Mouse (Mus musculus) forebrain, embryonic 11.5 days (tissue): ENCODE data around the gene Ywhah. TPM values are rescaled to one million over a fixed set of nuclear protein-coding genes. Genes with fewer than 3 reads are reported as not detected.

Experiments
- ATAC-seq: fragments of 200-750 bp; cut with Nextera tagmentation; replicated peaks from 2 replicates; pipeline ENCODE4 v1.8.0; 2017; ENCODE audit warnings: moderate TSS enrichment; ENCODE audit not compliant: low FRiP score
- DNase-seq: peaks from one replicate; pipeline ENCODE4 v3.0.0-alpha.2; 2017; ENCODE audit warnings: low spot score
- H3K27ac ChIP-seq: fragments of 300-500 bp; sonication (generic); 2 replicates; pipeline ENCODE4 v1.5.1; 2014; ENCODE audit warnings: low read depth, low read length
- H3K27me3 ChIP-seq: fragments of 300-500 bp; sonication (generic); 2 replicates; pipeline ENCODE4 v1.6.1; 2014; ENCODE audit warnings: mild to moderate bottlenecking, low read length, mixed read lengths; ENCODE audit not compliant: control insufficient read depth, insufficient read depth
- H3K36me3 ChIP-seq: fragments of 300-500 bp; sonication (generic); 2 replicates; pipeline ENCODE4 v1.6.1; 2014; ENCODE audit warnings: mild to moderate bottlenecking, low read length, moderate library complexity, mixed read lengths; ENCODE audit not compliant: control insufficient read depth, insufficient read depth
- H3K4me1 ChIP-seq: fragments of 300-500 bp; sonication (generic); replicated peaks from 2 replicates; pipeline ENCODE4 v1.6.1; 2014; ENCODE audit warnings: low read length, mixed read lengths; ENCODE audit not compliant: control insufficient read depth, insufficient read depth
- H3K4me2 ChIP-seq: fragments of 300-500 bp; sonication (generic); 2 replicates; pipeline ENCODE4 v1.6.1; 2014; ENCODE audit warnings: low read depth, mild to moderate bottlenecking, low read length, moderate library complexity, mixed read lengths; ENCODE audit not compliant: severe bottlenecking
- H3K4me3 ChIP-seq: fragments of 300-500 bp; sonication (generic); 2 replicates; pipeline ENCODE4 v1.5.1; 2014; ENCODE audit warnings: low read depth, low read length
- H3K9ac ChIP-seq: fragments of 300-500 bp; sonication (generic); 2 replicates; pipeline ENCODE4 v1.6.1; 2014; ENCODE audit warnings: low read length
- H3K9me3 ChIP-seq: fragments of 300-500 bp; sonication (generic); 2 replicates; pipeline ENCODE4 v1.6.1; 2016; ENCODE audit warnings: low read length, mixed read lengths; ENCODE audit not compliant: control insufficient read depth
- WGBS: fragments of 180-500 bp; shearing (Covaris S2); extraction: QIAGEN DNeasy Blood & Tissue Kit; methylation state at CpG from one replicate; pipeline ENCODE4 v1.1.7; 2014; 5-methylcytosine and 5-hydroxymethylcytosine counted together
- polyA plus RNA-seq: library from polyadenylated mRNA; unstranded; fragments of >200 nt; fragmentation: Nextera tagmentation; extraction: Ambion mirVana; gene quantifications from 2 replicates; pipeline ENCODE4 v1.2.1, GENCODE M21; 2014

Ywhah gene
- polyA plus RNA-seq, 1 experiment from 2014 or later: 436 TPM

DNA sequence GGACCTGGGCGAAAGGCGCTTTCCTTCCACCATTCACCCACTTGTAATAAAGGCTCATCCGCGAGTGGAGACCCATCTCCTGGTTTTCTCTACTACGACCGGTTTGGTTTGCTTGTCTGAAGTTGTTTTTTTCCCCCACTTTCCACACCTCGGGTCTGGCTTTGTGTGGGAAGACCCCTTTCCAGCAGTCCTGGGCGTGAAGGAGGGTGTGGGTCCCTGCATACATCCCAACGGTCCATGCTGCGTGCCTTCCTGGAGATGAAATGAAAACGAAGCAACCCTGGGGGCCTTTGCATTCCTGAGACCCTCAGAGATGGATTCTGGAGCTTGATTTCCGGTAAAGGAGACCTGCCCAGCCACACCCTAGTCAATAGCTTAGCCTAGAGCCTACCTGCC, 808 bp downstream of the Ywhah start:
- Histone ChIP-seq H3K36me3 (peaks cover 2% of the 10 kb centered on the region; the same call in 1 of the 2 replicates), H3K27me3 (no peaks in the 10 kb centered on the region), H3K27ac (peak overlapping the region; percentile 100), H3K4me3 (peak overlapping the region; percentile 82), H3K4me1 (peaks cover 6% of the 10 kb centered on the region; the same call in 1 of the 2 replicates), H3K9me3 (no peaks in the 10 kb centered on the region), H3K4me2 (peak overlapping the region; percentile 90), H3K9ac (peak overlapping the region; percentile 96)
- 0% methylated on average over 12 of the region's 12 CpGs for WGBS
- no peak for ATAC-seq
- no peak for DNase-seq

DNA sequence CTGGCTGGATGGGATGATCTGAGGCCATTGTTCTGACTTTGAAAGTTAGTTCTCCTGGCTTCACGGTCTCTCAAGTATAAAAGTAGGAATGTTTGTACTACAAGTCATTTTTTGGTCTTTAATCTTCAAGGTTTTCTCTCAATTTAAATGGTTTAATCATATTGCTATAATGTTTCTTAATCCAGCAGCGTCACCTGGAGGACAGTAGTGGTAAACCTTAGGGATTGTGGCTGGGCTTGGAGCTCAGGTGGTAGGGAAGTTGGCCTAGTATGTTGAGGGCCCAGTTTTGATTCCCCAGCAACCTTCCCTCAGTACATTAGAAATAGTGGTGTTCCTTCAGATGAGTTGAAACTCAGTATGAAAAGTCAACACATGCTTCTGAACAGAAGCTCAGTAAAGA, 3.0 kb downstream of the Ywhah start:
- no peak overlapping the region for H3K9ac ChIP-seq
- H3K4me2 ChIP-seq: no peak overlapping the region
- H3K27me3 ChIP-seq: no peaks in the 10 kb centered on the region
- DNase-seq (no peak), ATAC-seq (no peak)
- 90% methylated on average over 2 of the region's 2 CpGs for WGBS
- H3K4me3 ChIP-seq: no peak overlapping the region
- peaks cover 6% of the 10 kb centered on the region; the same call in 1 of the 2 replicates for H3K36me3 ChIP-seq
- H3K4me1 ChIP-seq: peaks cover 6% of the 10 kb centered on the region; the same call in 1 of the 2 replicates
- H3K9me3 ChIP-seq: no peaks in the 10 kb centered on the region
- no peak overlapping the region for H3K27ac ChIP-seq

- ATAC-seq (no peak), DNase-seq (no peak)
- no peak overlapping the region for H3K27ac ChIP-seq
- H3K27me3 ChIP-seq: no peaks in the 10 kb centered on the region
- H3K4me2 ChIP-seq: no peak overlapping the region
- peaks cover 4% of the 10 kb centered on the region; the same call in 1 of the 2 replicates for H3K4me1 ChIP-seq
- WGBS: 95% methylated on average over 4 of the region's 4 CpGs
- no peaks in the 10 kb centered on the region for H3K9me3 ChIP-seq
- peaks cover 6% of the 10 kb centered on the region; the same call in 1 of the 2 replicates for H3K36me3 ChIP-seq
- H3K9ac ChIP-seq: no peak overlapping the region
- H3K4me3 ChIP-seq: no peak overlapping the region
These were observed 4.7 kb downstream of the Ywhah start for GRCm38 (mm10) chr5:33023337-33023736.

GRCm38 (mm10) chr5:33024474-33024873, 5.9 kb downstream of the Ywhah start:
- no peak overlapping the region for H3K27ac ChIP-seq
- WGBS: 89% methylated on average over 5 of the region's 5 CpGs
- peaks cover 4% of the 10 kb centered on the region; the same call in 1 of the 2 replicates for H3K4me1 ChIP-seq
- H3K4me2 ChIP-seq: no peak overlapping the region
- H3K27me3 ChIP-seq: no peaks in the 10 kb centered on the region
- DNase-seq: no peak
- H3K4me3 ChIP-seq: no peak overlapping the region
- no peak for ATAC-seq
- H3K36me3 ChIP-seq: peaks cover 6% of the 10 kb centered on the region; the same call in 1 of the 2 replicates
- H3K9me3 ChIP-seq: no peaks in the 10 kb centered on the region
- H3K9ac ChIP-seq: no peak overlapping the region

- H3K36me3 ChIP-seq: peaks cover 4% of the 10 kb centered on the region; the same call in 1 of the 2 replicates
- no peak overlapping the region for H3K9ac ChIP-seq
- H3K4me2 ChIP-seq: no peak overlapping the region
- H3K27me3 ChIP-seq: no peaks in the 10 kb centered on the region
- no peak for ATAC-seq
- no peaks in the 10 kb centered on the region for H3K9me3 ChIP-seq
- H3K4me1 ChIP-seq: no peaks in the 10 kb centered on the region
- 81% methylated on average over 2 of the region's 2 CpGs for WGBS
- H3K27ac ChIP-seq: no peak overlapping the region
- H3K4me3 ChIP-seq: no peak overlapping the region
- DNase-seq: no peak
These were observed 10.0 kb downstream of the Ywhah start for GRCm38 (mm10) chr5:33028656-33029055.

DNA sequence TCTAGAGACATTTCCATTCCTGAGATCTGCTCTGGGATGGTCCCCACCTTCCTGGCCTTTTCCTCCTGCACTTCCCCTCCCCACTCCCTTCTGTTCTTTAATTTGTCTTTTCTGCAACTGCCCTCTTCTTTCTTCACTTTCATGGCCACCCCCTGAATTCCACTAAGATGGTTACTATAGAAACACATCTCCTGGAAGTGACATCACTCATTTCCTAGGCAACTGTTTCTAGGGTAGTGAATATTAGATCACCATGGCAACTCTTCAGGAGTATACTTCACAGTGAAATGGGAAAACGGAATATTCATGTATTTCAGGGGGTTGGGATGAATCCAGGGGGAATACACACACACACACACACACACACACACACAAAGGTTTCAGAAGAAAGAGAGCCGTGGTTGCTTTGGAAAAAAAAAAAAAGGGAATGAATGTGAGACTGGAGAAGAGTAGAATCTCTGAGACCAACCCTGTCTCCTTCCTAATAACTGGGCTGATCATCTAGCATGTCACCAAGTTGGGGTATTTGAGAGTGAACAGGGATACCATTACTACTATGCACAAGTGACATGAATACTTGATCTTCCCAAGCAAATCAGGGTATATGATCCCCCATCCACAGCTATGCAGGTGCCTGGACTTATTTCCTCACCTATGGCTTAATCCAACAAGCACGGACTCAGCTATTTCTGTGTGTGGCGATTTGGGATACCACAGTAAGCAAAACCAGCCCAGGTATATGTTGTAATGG, 12.0 kb downstream of the Ywhah start:
- Histone ChIP-seq H3K4me1 (no peaks in the 10 kb centered on the region), H3K4me2 (no peak overlapping the region), H3K4me3 (no peak overlapping the region), H3K9me3 (no peaks in the 10 kb centered on the region), H3K27me3 (no peaks in the 10 kb centered on the region), H3K36me3 (peaks cover 4% of the 10 kb centered on the region; the same call in 1 of the 2 replicates), H3K9ac (no peak overlapping the region), H3K27ac (no peak overlapping the region)
- 60% methylated on average over 4 of the region's 4 CpGs for WGBS
- ATAC-seq (peak; percentile 42), DNase-seq (no peak)

- no peak for ATAC-seq
- Histone ChIP-seq H3K27me3 (no peaks in the 10 kb centered on the region), H3K9ac (no peak overlapping the region), H3K4me2 (no peak overlapping the region), H3K4me3 (no peak overlapping the region), H3K4me1 (no peaks in the 10 kb centered on the region), H3K9me3 (no peaks in the 10 kb centered on the region), H3K27ac (no peak overlapping the region), H3K36me3 (no peaks in the 10 kb centered on the region; the same call in 1 of the 2 replicates)
- DNase-seq: no peak
- WGBS: 87% methylated on average over 10 of the region's 10 CpGs
These were observed 13.6 kb downstream of the Ywhah start for GRCm38 (mm10) chr5:33032036-33032773.

DNA sequence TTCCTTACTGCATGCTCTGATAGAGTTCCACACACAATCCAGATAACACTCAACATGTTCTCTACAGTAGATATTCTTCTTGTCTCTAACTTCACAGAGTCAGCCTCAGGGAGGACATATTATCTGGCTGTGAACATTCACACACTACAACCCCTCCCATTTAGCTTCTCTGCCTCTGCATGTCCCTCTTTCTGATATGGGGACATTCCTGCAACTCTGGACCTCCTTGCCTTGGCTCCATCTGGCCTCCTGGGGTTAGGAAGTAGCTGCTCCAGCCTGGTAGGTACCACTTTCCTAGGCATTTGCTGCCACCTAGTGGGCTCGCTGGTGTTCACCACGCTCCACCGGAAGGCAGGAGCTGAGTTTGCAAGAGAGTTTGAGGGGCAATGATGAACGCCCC, 14.5 kb downstream of the Ywhah start:
- H3K27ac ChIP-seq: no peak overlapping the region
- 2% methylated on average over 4 of the region's 4 CpGs for WGBS
- no peaks in the 10 kb centered on the region for H3K27me3 ChIP-seq
- H3K9ac ChIP-seq: no peak overlapping the region
- H3K4me2 ChIP-seq: no peak overlapping the region
- DNase-seq (peak; percentile 91), ATAC-seq (peak; percentile 56)
- H3K4me1 ChIP-seq: no peaks in the 10 kb centered on the region
- no peaks in the 10 kb centered on the region for H3K9me3 ChIP-seq
- H3K36me3 ChIP-seq: no peaks in the 10 kb centered on the region; the same call in 1 of the 2 replicates
- H3K4me3 ChIP-seq: no peak overlapping the region
